Mouse (Mus musculus) heart, adult 8-10 months (tissue): ENCODE measurements around the gene Sphk2. TPM values are rescaled to one million over a fixed set of nuclear protein-coding genes. Genes with fewer than 3 reads are reported as not detected.

ENCODE experiments used
- DNase-seq: peaks from one replicate; pipeline ENCODE4 v3.0.0; 2022; ENCODE audit warnings: low spot score
- total RNA-seq, 4 experiments: library from RNA; stranded (reverse); gene quantifications; 2 replicates each; pipeline ENCODE4 v1.2.4; 2022

Gene Sphk2
- total RNA-seq, 4 experiments from 2014 or later, result 15.3 to 19.3 (median 18.4) TPM

DNA sequence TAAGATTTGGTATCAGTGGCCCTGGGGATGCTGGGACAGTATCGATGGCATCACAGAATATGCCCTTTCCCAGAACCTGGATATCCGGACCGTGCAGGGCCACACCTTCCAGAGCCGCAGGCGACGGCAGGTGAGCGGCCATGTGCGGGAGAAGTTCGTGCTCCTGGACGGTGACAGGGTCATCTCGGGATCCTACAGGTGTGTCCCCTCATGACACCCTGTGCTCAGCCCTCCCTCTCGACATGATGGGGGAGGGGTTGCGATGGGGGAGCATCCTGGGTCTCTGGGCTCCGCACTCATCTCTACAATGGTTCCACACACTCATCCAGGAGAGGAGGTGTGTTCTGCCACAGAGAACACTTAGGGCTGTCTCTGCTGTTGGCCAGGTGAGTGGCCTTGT, 6.0 kb upstream of the Sphk2 start:
- DNase-seq, result no peak

DNA sequence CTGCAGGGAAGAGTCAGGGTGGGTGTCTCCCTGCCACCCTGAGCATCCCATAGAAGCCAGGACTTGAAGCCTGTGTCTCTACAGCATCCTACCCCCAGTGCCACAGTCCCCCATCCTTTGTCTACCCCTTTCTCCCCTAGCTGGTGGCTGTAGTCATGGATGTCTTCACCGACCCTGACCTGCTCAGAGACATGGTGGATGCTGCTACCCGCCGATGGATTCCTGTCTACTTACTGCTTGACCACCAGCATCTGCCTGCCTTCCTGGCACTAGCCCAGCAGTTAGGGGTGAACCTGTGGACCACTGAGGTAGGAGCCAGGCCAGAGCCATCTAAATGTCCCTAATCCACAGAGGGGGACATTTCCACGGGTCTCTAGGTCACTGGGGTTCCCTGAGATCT, 5.5 kb upstream of the Sphk2 start:
- DNase-seq, result no peak

DNA sequence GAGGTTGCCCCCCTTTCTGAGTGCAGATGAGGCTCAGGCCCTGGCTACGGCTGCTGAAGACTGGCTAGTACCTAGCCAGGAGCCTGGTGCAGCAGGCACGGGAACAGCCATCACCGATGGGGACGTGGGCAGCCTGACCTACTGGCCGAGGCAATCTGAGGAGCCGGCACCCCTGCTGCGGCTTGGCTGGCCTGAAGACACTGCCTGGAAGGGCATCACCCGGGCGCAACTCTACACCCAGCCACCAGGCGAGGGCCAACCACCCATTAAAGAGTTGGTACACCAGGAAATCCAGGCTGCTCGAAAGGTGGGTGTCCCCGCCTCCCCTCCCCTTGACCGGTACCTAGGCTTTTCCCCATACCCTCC, 4.5 kb upstream of the Sphk2 start:
- no peak for DNase-seq

DNA sequence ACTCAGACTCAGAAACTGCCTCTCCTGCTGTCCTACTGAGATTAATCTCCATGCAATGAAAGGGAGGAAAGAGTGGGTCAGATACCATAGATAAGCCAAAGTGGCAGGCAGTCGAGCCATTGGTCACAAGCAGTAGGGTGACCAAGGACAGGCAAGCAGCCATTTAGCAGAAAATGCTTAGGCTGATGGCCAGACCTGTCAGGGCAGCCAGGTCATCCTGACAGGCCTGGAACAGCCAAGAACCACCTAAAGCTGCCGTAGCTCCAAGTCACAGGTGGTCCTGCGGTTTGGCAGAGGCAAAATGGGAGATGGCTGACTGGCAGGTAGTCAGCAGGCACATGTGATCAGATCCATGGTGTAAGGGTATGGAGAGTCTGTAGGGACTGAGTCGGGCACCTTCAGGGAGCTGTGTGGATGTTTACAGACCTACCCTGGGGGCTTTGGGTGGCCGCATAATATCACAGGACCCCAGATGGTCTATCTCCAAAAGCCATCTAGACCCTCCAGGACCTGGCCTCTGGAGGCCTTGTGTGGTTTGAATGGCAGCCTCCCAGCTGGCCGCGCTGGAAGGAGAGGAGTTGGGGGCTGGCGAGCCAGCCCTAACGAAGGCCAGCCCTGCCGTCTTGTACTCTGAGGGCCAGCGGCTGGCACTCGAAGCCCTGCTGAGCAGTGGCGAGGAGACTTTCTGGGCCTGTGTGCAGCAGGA, 4.0 kb upstream of the Sphk2 start:
- DNase-seq, result no peak

DNA sequence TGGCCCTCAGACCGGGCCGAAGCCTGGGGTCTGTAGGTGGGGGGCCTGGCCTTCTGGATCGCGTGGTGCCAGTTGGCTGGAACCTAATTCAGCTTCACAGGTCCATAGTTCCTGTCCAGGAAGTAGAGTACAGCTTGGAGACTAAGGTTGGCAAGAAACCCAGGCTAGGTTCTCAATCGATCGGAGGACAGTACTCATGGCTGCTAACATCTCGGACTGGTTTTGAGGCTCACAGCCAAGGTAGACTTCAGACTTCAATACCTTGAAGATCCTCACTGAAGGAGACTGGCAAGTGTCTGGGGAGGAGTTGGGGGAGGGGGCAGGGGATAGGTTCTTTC, 3.4 kb upstream of the Sphk2 start:
- no peak for DNase-seq

DNA sequence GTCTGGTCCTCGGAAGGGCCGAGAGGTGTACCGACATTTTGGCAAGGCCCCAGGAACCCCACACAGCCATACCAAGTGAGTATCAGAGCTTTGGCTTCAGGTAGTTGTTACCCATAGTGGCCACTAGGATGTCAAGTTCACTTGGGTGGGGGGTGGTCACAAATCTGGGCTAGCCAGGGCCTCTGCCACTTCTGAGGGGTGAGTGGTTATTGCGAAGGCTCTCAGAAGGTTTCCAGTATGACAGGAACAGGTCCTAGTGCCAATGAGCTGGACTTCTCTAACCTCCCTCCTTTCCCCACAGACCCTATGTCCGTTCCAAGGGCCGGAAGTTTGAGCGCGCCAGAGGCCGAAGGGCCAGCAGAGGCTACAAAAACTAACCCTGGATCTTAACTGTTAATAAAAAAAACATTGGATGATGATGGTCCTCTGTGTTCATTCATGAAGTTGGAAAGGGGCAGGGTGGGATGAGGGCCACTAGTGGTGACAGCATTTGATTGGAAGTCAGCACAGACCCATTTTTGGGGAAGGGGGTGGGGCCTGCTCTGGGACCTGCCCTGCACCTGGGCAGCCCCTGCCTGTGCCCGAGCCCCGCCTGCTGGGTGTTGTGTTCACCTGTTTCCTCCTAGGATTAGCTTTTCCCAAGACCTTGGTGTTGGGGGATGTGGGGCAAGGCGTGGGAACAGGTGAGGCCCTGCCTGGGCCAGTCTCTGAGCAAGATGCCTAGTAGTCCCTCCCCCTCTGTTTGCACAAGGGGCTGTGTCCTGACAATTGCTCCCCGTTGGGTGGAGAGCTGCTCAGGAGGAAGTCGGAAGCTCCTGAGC, 2.8 kb upstream of the Sphk2 start, which contains the start of gene Fam83e:
Gene Fam83e (plus strand): TSS at position 800 of the 821 bp plus-strand sequence.
- no peak for DNase-seq

DNA sequence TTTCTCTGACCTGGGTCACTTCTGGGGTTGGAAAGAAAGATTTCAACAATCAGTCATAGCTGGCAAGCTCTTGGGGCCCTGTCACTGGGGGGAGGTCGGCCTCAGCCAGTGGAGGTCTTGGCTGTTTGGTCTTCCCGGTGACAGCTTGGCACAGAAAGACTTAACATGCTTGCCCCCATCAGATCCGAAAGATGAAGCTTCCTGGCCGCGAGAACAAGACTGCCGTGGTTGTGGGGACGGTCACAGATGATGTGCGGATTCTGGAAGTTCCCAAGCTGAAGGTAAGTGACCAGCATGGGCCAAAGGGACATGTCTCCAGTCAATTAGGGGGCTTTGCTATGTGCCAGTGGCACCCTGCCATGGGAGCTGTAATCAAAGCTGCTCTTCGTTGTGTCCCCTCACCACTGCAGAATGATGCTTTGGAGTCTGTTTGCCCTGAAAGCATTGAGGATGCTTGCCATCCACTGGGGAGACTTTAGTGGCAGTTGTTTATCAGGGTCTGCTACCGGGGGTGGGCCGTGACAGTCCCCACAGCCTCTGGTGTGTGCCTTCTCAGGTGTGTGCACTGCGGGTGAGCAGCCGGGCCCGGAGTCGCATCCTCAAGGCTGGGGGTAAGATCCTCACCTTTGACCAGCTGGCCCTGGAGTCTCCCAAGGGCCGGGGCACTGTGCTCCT, 2.1 kb upstream of the Sphk2 start:
- no peak for DNase-seq

DNA sequence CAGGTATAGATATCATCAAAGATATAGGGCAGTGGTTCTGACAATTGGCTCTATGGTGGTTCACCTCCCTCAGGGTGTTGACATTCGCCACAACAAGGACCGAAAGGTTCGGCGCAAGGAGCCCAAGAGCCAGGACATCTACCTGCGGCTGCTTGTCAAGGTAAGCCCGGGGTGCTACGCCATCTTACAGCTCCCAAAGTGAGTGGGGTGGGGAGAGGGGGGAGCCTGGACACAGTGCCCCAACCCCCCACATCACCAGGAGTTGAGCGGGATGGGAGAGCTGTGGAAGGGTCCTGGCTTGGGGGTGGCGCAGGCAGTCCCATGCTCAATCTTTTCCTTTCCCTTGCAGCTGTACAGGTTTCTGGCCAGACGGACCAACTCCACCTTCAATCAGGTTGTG, 1.4 kb upstream of the Sphk2 start:
- DNase-seq, result no peak

DNA sequence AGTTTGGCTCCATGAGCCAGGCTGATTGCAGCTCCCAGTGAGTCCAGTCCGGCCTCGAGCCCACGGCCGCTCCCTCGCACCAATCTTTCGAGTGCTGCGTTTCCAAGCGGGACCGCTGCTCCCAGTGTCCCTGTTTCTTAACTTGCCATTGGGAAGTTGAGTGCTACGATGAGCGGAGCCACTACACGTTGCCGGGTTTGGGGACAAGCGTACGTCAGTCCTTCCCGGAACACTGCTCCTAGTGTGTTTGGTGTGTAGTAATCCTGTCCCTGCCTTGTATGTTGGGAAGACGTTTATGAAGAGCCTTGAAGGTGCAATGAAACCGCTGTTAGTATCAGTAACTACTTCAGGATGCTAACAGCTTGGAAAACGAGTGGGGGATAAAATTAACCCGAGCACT, 529 bp upstream of the Sphk2 start:
- no peak for DNase-seq

DNA sequence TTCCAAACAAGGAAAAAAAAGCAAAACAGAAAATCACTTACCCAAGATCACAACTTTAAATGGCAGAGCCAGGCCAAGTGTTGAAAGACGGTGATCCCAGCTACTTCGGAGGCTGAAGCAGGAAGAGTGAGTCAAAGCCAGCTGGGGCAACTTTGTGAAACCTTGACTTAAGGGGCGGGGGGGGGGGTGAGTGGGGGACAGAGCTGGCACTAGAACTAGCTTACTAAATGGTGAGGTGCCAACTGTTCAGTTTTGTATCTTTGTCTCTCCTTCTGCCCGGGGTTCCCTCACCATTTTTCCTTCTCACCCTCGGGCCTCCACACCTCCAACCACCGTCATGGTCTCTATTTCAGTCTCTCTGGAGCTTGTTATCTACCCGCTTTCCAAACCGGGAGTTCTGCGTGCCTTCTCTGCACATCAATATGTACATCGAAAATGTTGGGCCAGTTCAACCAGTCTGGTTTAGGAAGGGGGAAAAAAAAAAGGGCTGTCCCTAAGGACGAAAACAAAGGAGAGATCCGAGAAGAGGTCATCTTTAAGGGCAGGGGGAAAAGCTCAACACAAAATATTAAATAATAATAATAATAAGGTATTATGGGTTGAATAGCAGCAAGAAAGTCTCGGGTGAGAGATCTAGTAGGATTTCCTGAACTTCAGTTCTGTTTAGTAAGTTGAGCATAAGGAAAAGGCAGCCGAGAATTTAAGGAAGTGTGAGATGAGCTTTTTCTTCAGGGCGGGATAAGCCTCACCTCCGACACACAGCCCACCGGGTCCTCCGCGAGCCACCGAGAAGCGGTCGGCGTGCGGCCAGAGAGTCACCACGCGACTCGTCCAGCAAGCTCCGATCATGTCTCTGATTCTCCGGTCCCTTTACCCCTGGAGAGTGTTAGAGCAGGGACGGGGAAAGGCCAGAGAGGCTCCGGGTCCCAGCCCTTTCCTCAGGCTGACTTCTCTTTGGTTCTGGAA, 567 bp downstream of the Sphk2 start:
- DNase-seq, result no peak

DNA sequence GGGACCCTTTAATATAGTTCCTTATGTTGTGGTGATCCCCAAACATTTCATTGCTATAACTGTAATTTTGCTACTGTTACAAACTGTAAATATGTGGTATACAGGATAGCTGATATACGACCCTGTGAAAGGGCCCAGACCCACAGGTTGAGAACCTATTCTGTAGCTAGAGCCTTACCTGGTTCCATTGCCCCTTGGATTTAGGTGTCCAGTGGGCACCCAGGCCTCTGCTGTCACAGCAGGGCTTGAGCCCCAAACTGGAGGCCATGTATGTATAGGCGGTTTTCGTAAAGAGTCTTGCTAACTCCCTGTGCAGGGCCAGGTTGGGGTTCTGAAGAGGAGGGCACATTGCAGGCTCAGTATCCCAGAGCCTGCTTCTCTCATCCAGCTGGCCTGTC, 1.3 kb downstream of the Sphk2 start:
- DNase-seq, result no peak

DNA sequence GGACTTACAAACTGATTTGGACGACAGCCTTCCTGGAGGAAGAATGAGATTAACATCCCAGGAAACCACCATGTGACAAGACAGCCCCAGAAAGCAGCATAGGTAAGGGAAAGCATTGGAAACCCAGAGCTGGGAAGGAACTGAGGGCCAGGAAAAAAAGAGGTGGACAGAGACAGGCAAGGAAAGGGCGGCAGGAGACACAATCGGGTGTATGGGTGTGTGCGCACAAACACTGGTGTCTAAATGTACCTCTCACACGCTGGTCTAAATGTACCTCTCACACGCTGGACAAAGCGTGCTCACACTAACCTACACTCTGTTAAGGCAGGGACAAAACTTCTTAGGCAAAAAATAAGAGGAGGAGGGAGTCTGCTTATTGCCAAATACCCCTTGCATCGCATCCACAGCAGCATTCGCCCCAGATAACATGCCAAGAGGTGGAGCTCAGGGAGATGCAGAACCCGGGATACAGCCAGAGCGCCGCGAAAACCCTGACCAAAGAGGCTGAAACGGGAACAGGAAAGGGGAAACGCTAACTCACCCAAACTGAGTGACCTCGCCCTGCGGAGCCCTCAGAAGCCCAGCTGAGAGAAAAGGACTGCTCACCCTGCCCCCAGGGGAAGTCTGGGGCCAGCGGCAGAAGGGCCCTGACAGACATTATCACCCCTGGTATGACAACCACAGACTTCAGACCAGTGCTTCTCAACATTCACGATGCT, 1.9 kb downstream of the Sphk2 start:
- DNase-seq, result no peak

DNA sequence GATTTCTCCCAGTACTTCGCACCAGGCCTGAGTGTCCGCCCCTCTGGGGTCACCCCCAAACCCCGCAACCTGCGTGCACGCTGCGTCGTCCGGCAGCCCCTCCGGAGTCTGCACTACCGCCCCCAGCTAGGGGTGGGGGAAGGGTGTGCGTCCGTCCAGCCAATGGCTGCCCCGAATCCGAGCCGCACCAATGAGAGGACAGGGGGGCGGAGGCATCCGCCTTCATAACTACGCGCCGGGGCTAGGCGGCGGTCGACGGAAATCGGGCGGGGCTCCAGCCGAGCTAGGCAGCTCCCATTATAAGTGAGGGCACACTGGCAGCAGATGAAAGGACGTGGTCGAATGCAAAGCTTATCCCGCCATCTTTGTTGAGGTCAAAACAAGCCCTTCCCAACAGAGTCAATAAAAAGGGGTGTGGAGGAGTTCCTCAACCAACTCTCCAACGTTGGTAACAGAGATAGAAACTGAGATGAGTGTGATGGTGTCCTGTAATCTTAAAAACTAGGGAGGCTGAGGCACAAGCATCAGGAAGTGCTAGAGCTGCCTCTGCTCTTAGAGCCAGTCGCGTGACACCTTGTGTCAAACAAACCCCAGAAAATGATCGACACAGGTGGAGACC, 2.6 kb downstream of the Sphk2 start, which contains the start of gene Rpl18:
Gene Rpl18 (plus strand): TSS at position 368 of the 619 bp plus-strand sequence.
- peak; percentile 97 for DNase-seq

DNA sequence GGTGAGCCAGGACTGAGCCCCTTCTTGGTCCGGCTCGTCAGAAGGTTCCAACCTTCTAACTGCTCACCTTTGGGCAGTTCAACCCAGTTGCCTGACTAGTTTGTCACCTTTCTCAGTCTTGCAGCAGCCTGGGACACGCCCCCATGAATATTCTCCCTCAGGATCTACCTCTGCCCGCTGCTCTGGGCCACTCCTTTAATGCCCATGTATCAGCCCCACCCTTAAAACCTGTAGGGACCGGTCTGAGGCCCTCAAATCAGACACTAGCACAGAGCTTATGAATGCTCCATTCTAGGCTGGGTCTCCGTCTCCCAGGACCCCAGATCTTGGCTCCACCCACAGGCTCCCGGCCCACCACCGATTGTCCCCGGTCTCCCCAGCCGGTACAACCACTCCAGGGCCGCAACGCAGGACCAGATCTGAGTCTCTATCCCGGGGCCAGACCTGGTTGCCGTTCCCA, 3.1 kb downstream of the Sphk2 start:
- no peak for DNase-seq

DNA sequence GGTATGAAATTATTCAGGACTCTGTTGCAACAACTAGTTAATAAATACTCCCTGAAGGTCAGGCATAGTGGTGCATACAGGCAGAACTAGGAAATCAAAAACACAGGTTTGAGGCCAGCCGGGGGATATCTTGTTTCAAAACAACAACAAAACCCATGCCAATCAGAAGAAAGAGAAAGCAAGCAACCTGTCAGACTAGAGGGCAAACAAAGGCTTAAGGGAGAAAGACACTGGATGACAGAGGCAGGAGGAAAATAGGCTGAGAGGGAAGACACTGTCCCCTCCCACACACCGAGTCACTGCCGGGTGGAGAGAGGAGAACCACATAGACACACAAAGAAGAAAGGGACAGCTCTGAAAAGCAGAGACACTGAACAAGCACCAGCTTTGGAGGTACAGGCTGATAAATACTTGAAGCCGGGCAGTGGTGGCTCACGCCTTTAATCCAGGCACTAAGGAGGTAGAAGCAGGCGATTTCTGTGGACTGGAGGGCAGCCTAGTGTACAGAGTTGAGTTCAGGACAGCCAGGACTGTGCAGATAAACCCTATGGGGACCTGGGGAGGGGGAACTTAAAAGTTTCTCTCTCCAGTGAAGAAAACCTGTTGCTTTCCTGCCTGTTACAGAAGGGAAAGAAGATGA, 3.8 kb downstream of the Sphk2 start:
- no peak for DNase-seq

DNA sequence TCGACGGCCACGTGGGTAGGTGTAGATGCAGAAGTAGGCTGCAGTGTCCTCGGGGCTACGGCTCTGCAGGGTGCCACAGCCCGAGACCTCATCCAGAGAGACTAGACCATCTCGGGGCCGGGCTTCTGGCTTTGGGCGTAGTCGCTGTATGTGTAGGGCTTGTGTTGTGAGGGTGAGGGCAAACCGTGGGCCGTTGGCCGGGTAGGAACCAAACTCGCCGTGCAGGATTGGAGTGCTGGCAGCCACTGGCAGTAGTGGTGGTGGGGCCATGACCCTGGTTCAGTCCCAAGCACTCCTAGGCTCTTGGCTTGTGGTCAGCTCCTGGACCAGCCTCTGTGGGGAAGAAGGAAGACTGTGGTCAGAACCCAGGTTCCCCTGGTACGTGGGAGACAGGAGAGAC, 4.4 kb downstream of the Sphk2 start:
- no peak for DNase-seq

DNA sequence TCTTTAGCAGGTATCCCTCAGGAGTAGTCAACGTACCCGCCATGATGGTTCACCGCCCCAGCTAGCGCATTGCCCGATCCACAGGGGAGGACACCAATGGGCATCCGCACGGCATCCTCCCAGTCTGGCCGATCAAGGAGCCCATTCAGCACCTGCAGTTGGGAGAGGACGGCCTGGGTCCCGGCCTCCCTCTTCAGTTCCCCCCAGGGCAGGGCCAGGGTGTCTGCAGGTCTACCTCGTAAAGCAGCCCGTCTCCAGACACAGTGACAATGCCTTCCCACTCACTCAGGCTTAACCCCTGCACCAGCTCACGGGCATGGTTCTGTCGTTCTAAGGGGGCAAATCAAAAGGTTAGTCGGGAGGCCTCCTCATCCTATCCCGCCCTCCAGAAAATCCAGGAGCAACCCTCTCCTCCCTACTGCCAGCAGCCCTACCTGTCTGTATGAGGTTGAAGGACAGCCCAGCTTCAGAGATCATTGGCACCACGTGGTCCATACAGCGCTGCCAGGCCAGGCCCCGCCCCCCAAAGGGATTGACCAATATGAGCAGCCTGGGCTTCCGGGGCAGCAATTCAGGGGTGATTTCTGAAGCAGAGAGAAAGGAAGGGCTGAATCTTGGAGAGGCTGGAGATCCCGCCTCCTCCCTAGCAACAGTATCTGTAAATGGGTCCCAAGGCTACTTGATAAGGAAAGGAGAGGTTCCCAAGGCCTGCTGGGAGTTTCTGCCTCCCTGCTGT, 5.6 kb downstream of the Sphk2 start:
- no peak for DNase-seq

DNA sequence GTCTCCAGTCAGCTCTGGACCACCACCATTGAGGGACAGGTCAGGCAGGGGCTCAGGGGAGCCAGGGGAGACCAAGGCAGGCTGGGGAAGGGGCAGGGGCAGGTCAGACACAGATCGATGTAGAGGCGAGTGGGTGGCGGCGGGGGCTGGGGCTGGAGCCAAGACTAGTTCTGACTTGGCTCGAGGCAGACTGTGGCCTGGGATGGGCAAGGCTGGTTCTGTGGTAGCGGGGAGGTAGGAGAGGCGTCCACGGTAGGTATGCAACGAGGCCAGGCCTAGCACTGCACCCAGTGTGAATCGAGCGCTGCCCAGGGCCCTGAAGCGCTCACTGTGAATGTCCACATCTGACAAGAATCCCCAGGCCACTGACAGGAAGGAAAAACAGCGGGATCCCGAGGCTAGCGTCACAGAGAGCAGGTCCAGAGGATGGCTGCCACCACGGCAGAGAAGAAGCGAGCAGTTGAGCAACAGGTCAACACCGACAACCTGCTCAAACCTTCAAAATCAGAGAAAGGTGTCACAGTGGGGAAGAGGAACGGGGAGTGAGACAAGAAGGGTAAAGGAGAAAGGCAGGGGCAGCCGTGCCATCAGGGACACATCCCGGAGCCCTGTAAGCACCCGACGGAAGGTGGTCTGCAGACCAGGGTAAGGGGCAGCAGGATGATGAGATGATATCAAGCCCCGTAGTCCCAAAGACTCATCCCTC, 6.3 kb downstream of the Sphk2 start:
- DNase-seq, result no peak
